Mouse (Mus musculus) gastrocnemius, adult 2 months (tissue): ENCODE data around the gene Lpin2. TPM values are rescaled to one million over a fixed set of nuclear protein-coding genes. Genes with fewer than 3 reads are reported as not detected.

Experiments used
- DNase-seq: peaks from one replicate; pipeline ENCODE4 v3.0.0; 2022
- H3K27ac ChIP-seq: fragments of 200-600 bp; 2 replicates; pipeline ENCODE4 v1.8.1; 2022; ENCODE audit warnings: mild to moderate bottlenecking
- H3K4me3 ChIP-seq: fragments of 200-600 bp; 2 replicates; pipeline ENCODE4 v1.8.1; 2022; ENCODE audit warnings: mild to moderate bottlenecking, moderate library complexity
- CTCF ChIP-seq: fragments of 200-600 bp; IDR thresholded peaks from 2 replicates; pipeline ENCODE4 v1.8.1; 2022; ENCODE audit warnings: antibody characterized with exemption, mild to moderate bottlenecking, moderate library complexity
- intact Hi-C: fragments of 180-260 bp; cut with DNase I; formaldehyde crosslinking; loops from one replicate; pipeline ENCODE4 v1.15.1; 2025
- long read RNA-seq, 2 experiments: library from polyadenylated mRNA; stranded (forward); transcript quantifications; one replicate each; pipeline ENCODE4 v2.0.0; 2021
- total RNA-seq, 2 experiments: library from RNA; stranded (reverse); gene quantifications; 2 replicates each; pipeline ENCODE4 v1.2.3; 2021

Lpin2 gene
- 1 to 10 TPM; 5.3 to 5.6 TPM for total RNA-seq
- long read RNA-seq, experiment 1, partial matches to known transcripts: 0 of 3 reads
- long read RNA-seq, experiment 1, other reads (novel, unspliced or antisense): 3 of 3 reads
- long read RNA-seq, experiment 2, partial matches to known transcripts: 0 of 3 reads
- long read RNA-seq, experiment 2, other reads (novel, unspliced or antisense): 3 of 3 reads

- DNase-seq: no peak
- TF ChIP-seq CTCF: no peak
- intact Hi-C loops: loop anchor here (1.0 to 10.0 kb wide), 3 partner anchors 50 to 177 kb away; partner anchors contain the start of genes Myl12a and Myom1
- H3K4me3 ChIP-seq: peak within 1 kb of the TSS; percentile 89
- H3K27ac ChIP-seq: peak within 1 kb of the TSS; percentile 82
These were observed at the start of gene Lpin2 for GRCm38 (mm10) chr17:71182211-71182721. Gene Lpin2 (plus strand): TSS chr17:71182560.

- H3K27ac ChIP-seq: no peak overlapping the region; the same call in 1 of the 2 replicates
- no peak overlapping the region for H3K4me3 ChIP-seq
- TF ChIP-seq CTCF: no peak
- intact Hi-C loops: loop anchor here (5.0 kb wide), 1 partner anchor 49 kb away; the partner anchor contains the start of gene Lpin2
- DNase-seq: no peak
These were observed 49.4 kb upstream of the Lpin2 start for GRCm38 (mm10) chr17:71132856-71133439.

GRCm38 (mm10) chr17:71134441-71134955 lies 47.9 kb upstream of the Lpin2 start:
- Histone ChIP-seq H3K4me3 (no peak overlapping the region), H3K27ac (peak overlapping the region; percentile 72)
- intact Hi-C loops: loop anchor here (5.0 kb wide), 1 partner anchor 48 kb away; the partner anchor contains the start of gene Lpin2
- no peak for TF ChIP-seq CTCF
- DNase-seq: no peak

GRCm38 (mm10) chr17:71135108-71135507 lies 47.3 kb upstream of the Lpin2 start:
- Histone ChIP-seq H3K27ac (peak overlapping the region; percentile 72), H3K4me3 (no peak overlapping the region)
- no peak for DNase-seq
- intact Hi-C loops: no loop called here
- TF ChIP-seq CTCF: no peak

GRCm38 (mm10) chr17:71135866-71136265 lies 46.5 kb upstream of the Lpin2 start:
- H3K4me3 ChIP-seq: no peak overlapping the region
- no peak for DNase-seq
- TF ChIP-seq CTCF: no peak
- intact Hi-C loops: no loop called here
- peak overlapping the region; percentile 72 for H3K27ac ChIP-seq

GRCm38 (mm10) chr17:71136384-71137333 lies 45.7 kb upstream of the Lpin2 start:
- Histone ChIP-seq H3K4me3 (peak overlapping the region; percentile 13), H3K27ac (peak overlapping the region; percentile 72)
- intact Hi-C loops: no loop called here
- no peak for TF ChIP-seq CTCF
- no peak for DNase-seq

GRCm38 (mm10) chr17:71137334-71137721 lies 45.0 kb upstream of the Lpin2 start:
- no peak for TF ChIP-seq CTCF
- intact Hi-C loops: no loop called here
- no peak overlapping the region for H3K27ac ChIP-seq
- DNase-seq: no peak
- H3K4me3 ChIP-seq: no peak overlapping the region

- Histone ChIP-seq H3K27ac (no peak overlapping the region), H3K4me3 (no peak overlapping the region)
- TF ChIP-seq CTCF: no peak
- DNase-seq: no peak
- intact Hi-C loops: no loop called here
These were observed 40.3 kb upstream of the Lpin2 start for GRCm38 (mm10) chr17:71142068-71142467.

- DNase-seq: no peak
- H3K4me3 ChIP-seq: no peak overlapping the region
- intact Hi-C loops: no loop called here
- TF ChIP-seq CTCF: no peak
- H3K27ac ChIP-seq: no peak overlapping the region
These were observed 39.2 kb upstream of the Lpin2 start for GRCm38 (mm10) chr17:71143155-71143554.

GRCm38 (mm10) chr17:71144322-71145116 lies 37.8 kb upstream of the Lpin2 start:
- intact Hi-C loops: no loop called here
- TF ChIP-seq CTCF: no peak
- DNase-seq: no peak
- H3K27ac ChIP-seq: no peak overlapping the region
- no peak overlapping the region for H3K4me3 ChIP-seq

- Histone ChIP-seq H3K27ac (no peak overlapping the region), H3K4me3 (no peak overlapping the region)
- no peak for DNase-seq
- intact Hi-C loops: no loop called here
- no peak for TF ChIP-seq CTCF
These were observed 37.0 kb upstream of the Lpin2 start for GRCm38 (mm10) chr17:71145248-71145961.
